Mouse (Mus musculus) telencephalon, adult 2 months (tissue): Measurements from ENCODE around the gene A930004D18Rik.
"Not testable (repeated sequence)": the region's sequence is repeated elsewhere in the genome, so short reads cannot be mapped to it uniquely, and the experiment has no call there.

Experiments
- DNase-seq: peaks from one replicate; pipeline ENCODE4 v3.0.0-alpha.2; 2011; ENCODE audit warnings: low read depth, low spot score

The A930004D18Rik gene

GRCm38 (mm10) chr2:18012866-18013265 lies 24.7 kb downstream of the A930004D18Rik start:
- DNase-seq: no peak

DNA sequence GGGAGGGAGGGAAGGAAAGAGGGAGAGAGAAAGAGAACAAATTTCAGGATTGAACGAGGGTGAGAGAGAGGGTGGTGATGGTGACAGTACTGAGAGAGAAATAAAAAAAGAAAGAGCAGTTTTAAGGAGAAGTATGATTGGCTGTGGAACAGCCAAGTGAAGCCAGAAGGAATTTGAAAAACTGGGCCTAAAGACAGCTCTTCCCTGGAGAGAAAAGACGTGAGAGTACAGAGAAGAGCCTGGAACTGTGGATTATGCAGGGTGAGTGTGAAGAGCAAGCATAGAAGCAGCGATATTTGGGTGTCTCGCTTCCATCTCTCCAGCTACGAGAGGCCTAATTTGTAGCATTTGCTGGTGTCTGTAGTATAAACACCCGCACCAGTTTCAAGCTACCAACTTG lies 26.3 kb downstream of the A930004D18Rik start:
- no peak for DNase-seq

DNA sequence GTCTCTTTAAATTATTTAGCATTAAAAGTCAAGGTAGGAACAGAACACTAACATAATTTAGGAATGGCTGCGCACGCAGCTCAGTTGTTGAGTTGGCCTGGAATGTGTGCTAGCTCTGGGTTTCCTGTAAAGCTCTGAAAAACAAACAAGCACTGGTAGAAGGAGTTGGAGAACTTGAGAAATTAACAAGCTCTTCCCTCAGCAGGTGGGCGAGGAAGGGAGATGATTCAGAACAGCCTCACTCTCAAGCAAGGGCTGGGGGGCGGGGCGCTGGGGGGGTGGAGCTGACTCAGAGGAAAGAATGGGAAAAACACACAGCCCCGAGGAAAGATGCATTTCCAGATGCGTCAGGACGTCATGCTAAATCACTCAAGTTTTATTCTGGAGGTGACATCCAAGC lies 32.4 kb downstream of the A930004D18Rik start:
- no peak for DNase-seq

DNA sequence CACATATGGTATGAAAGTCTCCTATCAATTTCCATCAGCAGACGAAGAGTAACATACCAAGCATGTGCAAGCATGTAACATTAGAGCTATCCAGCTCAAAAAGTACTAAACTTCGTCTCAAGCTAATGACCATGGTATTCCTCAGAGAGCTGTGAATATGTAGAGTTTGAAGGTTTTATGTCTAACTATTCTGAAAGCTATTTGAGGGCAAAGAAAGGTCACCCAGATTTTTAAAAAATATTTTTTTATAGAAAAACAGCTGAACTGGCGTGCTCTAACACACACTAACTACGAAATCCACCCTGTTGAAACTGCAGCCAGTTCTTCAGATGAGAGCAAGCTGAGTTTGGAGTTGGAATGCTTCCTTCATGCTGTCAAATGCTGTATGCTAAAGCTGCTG lies 33.3 kb downstream of the A930004D18Rik start:
- no peak for DNase-seq

GRCm38 (mm10) chr2:18002306-18002705 lies 35.2 kb downstream of the A930004D18Rik start:
- DNase-seq: no peak

DNA sequence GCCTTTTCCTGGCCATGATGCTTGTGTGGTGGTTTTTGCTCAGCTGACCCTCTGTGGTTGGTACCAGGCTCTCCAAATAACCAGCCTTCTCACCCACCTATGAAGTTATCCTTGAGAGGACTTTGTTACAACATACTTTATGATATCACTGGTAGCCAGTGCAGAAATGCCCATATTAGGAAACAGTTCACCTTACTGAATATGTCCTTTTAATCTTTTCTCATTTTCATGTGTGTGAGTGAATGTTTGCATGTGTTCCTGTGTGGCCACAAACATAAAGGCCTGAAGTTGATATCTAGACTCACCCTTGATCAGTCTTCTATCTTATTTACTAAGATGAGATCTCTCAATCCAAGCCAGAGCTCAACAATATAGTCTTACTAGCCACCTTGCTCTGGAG lies 40.7 kb downstream of the A930004D18Rik start, which contains the start of gene H2al2a:
Gene H2al2a, minus strand, starts transcription at position 101 of the 400 bp plus-strand sequence.
- no peak for DNase-seq

GRCm38 (mm10) chr2:17989562-17989961 lies 48.0 kb downstream of the A930004D18Rik start:
- DNase-seq: no peak

GRCm38 (mm10) chr2:17989115-17989514 lies 48.4 kb downstream of the A930004D18Rik start:
- no peak for DNase-seq

DNA sequence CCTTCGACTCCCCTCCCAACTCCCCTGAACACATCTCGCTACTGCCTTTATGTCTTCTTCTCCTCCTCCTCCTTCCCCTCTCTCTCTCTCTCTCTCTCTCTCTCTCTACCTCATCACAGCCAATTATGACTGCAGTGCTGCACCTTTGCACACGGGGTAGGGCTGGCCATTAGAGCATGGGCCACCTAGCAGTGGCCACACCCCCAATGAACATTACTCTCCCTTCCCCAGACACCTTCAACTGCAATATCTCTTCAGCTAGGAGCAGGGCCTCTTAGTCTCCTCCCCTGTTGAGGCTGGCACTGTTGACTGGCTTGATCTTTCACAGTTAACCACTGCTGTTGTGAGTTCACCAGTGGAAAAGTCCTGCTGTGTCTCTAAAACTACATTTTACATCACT lies 50.8 kb downstream of the A930004D18Rik start:
- DNase-seq: no peak

DNA sequence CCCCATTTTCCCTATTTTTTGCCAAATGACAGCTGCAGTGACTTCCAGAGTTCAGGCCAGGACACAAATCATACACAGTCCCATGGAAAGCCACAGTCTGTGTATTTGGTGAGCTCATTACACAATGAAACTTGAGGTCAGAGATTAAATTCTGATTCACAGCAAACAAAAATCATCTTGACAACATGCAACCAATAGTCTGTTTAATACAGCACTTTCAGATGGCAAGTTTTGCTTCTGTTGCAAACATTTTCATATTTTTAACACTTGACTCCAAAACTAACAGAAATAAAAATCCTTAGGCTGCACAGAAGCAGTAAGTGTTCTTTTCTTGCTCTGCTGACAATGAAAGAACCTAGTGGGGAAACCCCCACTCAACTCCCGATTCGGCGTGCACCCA lies 52.8 kb downstream of the A930004D18Rik start:
- no peak for DNase-seq

DNA sequence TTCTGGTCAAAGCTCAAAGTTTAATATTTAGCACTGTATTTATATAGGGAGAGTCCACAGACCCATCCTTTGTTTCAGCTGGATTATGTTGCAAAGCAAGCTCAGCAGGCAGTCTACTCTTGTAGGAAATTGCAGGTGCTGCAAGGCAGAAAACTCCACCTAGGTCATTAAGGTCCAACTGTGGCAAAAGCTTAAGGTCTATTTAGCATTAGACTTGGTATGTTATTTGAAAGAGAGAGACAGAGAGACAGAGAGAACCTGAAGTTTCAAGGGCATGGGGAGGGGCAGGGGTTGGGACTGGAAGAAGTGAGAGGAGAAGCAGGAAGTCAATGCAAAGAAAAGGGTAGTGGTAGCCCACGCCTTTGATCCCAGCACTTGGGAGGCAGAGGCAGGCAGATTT lies 54.8 kb downstream of the A930004D18Rik start:
- DNase-seq: no peak

DNA sequence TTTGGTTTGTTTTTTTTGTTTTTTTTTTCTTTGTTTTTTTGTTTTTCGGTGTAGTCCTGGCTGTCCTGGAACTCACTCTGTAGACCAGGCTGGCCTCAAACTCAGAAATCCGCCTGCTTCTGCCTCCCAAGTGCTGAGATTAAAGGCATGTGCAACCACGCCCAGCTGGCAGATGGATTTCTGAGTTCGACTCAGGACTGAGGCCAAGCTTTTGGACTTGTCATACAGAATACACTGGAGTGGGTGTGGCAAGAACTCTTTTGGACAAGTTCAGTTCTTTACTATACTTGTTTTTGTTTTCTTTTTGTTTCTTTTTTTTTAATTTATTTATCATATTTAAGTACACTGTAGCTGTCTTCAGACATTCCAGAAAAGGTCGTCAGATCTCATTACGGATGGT lies 58.8 kb downstream of the A930004D18Rik start:
- no peak for DNase-seq

DNA sequence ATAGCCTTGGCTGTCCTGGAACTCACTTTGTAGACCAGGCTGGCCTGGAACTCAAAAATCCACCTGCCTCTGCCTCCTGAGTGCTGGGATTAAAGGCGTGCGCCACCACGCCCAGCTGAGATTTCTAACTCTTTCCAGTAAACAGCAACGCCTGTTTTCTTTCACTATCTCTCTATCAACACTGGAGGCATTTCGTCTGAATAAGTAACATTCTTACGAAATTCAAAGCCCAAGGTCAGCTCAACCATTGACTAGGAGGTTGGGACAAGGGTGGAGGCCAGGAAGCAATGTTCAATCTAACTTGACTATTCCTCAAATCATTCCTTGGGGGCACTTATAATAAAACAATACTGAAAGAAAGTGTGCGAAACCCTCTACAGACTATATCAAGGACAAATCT lies 59.3 kb downstream of the A930004D18Rik start:
- DNase-seq: not testable (repeated sequence)

DNA sequence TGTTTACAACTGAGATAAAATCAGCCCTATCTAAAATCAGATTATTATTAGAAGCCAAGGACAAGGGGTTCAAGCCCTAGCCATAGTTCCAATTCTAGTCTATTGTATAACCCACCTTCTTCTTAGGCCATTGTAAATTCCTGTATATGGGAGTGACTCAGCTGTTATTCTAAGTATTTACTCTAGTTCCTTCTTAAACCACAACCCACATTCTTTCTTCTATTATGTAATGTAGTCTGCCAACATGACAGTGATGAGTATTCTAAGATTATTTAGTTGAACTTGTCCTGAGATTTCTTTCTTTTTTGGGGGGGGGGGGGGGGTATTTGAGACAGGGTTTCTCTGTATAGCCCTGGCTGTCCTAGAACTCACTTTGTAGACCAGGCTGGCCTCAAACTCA lies 59.9 kb downstream of the A930004D18Rik start:
- not testable (repeated sequence) for DNase-seq

- DNase-seq: no peak
Observed at GRCm38 (mm10) chr2:17975601-17976327, 61.8 kb downstream of the A930004D18Rik start.
